Mouse (Mus musculus) midbrain, embryonic 14.5 days (tissue): ENCODE data around the gene Ankrd52. TPM values are rescaled to one million over a fixed set of nuclear protein-coding genes. Genes with fewer than 3 reads are reported as not detected.

Source experiments
- ATAC-seq: fragments of 200-750 bp; cut with Nextera tagmentation; 2 replicates; pipeline ENCODE4 v1.8.0; 2017; ENCODE audit warnings: moderate number of reproducible peaks, moderate library complexity; ENCODE audit not compliant: low FRiP score, low TSS enrichment
- DNase-seq: peaks from one replicate; pipeline ENCODE4 v3.0.0-alpha.2; 2015
- H3K27ac ChIP-seq: fragments of 300-500 bp; sonication (generic); replicated peaks from 2 replicates; pipeline ENCODE4 v1.5.1; 2014; ENCODE audit warnings: mild to moderate bottlenecking, low read depth, low read length, moderate library complexity
- H3K27me3 ChIP-seq: fragments of 300-500 bp; sonication (generic); 2 replicates; pipeline ENCODE4 v1.6.1; 2014; ENCODE audit warnings: low read length, control low read depth, mixed read lengths; ENCODE audit not compliant: control insufficient read depth, insufficient read depth
- H3K36me3 ChIP-seq: fragments of 300-500 bp; sonication (generic); 2 replicates; pipeline ENCODE4 v1.6.1; 2014; ENCODE audit warnings: low read length, control low read depth; ENCODE audit not compliant: control insufficient read depth, insufficient read depth
- H3K4me1 ChIP-seq: fragments of 300-500 bp; sonication (generic); 2 replicates; pipeline ENCODE4 v1.6.1; 2014; ENCODE audit warnings: mild to moderate bottlenecking, antibody characterized with exemption, low read length, control low read depth; ENCODE audit not compliant: control insufficient read depth, insufficient read depth
- H3K4me2 ChIP-seq: fragments of 300-500 bp; sonication (generic); 2 replicates; pipeline ENCODE4 v1.6.1; 2014; ENCODE audit warnings: mild to moderate bottlenecking, low read length, moderate library complexity
- H3K4me3 ChIP-seq: fragments of 300-500 bp; sonication (generic); replicated peaks from 2 replicates; pipeline ENCODE4 v1.5.1; 2014; ENCODE audit warnings: low read depth, low read length
- H3K9ac ChIP-seq: fragments of 300-500 bp; sonication (generic); replicated peaks from 2 replicates; pipeline ENCODE4 v1.6.1; 2014; ENCODE audit warnings: mild to moderate bottlenecking, low read length, moderate library complexity
- H3K9me3 ChIP-seq: fragments of 300-500 bp; sonication (generic); 2 replicates; pipeline ENCODE4 v1.6.1; 2016; ENCODE audit warnings: low read length, control low read depth, mixed read lengths; ENCODE audit not compliant: control insufficient read depth
- WGBS: fragments of 180-500 bp; shearing (Covaris S2); extraction: QIAGEN DNeasy Blood & Tissue Kit; methylation state at CpG from one replicate; pipeline ENCODE4 v1.1.7; 2014; 5-methylcytosine and 5-hydroxymethylcytosine counted together
- polyA plus RNA-seq: library from polyadenylated mRNA; unstranded; fragments of >200 nt; fragmentation: Nextera tagmentation; extraction: Ambion mirVana; gene quantifications from 2 replicates; pipeline ENCODE4 v1.2.1, GENCODE M21; 2014

Ankrd52 gene
- polyA plus RNA-seq, 1 experiment from 2014 or later, result 13.3 TPM

GRCm38 (mm10) chr10:128367899-128368401 is 9.0 kb upstream of the Ankrd52 start:
- Histone ChIP-seq H3K9ac (peak overlapping the region; percentile 74), H3K9me3 (no peaks in the 10 kb centered on the region), H3K4me2 (peak overlapping the region; percentile 91), H3K27ac (peak overlapping the region; percentile 98), H3K4me1 (peaks cover 17% of the 10 kb centered on the region), H3K4me3 (peak overlapping the region; percentile 61), H3K36me3 (peaks cover 15% of the 10 kb centered on the region), H3K27me3 (no peaks in the 10 kb centered on the region)
- peak; percentile 29 for DNase-seq
- 15% methylated on average over 19 of the region's 19 CpGs for whole genome bisulfite sequencing
- no peak for ATAC-seq

- peak within 1 kb of the TSS; percentile 91 for H3K4me2 ChIP-seq
- H3K36me3 ChIP-seq, result peaks cover 8% of the 10 kb centered on the region
- DNase-seq, result peak; percentile 95
- ATAC-seq, result peak; percentile 94
- peaks cover 17% of the 10 kb centered on the region for H3K4me1 ChIP-seq
- WGBS, result under 1% methylated on average over 84 of the region's 87 CpGs
- peak within 1 kb of the TSS; percentile 61 for H3K4me3 ChIP-seq
- no peaks in the 10 kb centered on the region for H3K27me3 ChIP-seq
- H3K9me3 ChIP-seq, result no peaks in the 10 kb centered on the region
- H3K9ac ChIP-seq, result peak within 1 kb of the TSS; percentile 74
- peak within 1 kb of the TSS; percentile 98 for H3K27ac ChIP-seq
Observed at GRCm38 (mm10) chr10:128368402-128369217, 8.3 kb upstream of the Ankrd52 start, which contains the start of gene Coq10a. Gene Coq10a (minus strand): TSS chr10:128368997.

- Histone ChIP-seq H3K4me1 (peaks cover 17% of the 10 kb centered on the region), H3K9ac (peak overlapping the region; percentile 74), H3K27ac (peak overlapping the region; percentile 98), H3K4me2 (peak overlapping the region; percentile 91), H3K36me3 (peaks cover 5% of the 10 kb centered on the region; the same call in 1 of the 2 replicates), H3K4me3 (peak overlapping the region; percentile 61), H3K27me3 (no peaks in the 10 kb centered on the region), H3K9me3 (no peaks in the 10 kb centered on the region)
- 6% methylated on average over 9 of the region's 9 CpGs for WGBS
- no peak; the same call in 1 of the 2 replicates for ATAC-seq
- no peak for DNase-seq
Observed at GRCm38 (mm10) chr10:128369218-128369543, 7.7 kb upstream of the Ankrd52 start.

GRCm38 (mm10) chr10:128369599-128369998 is 7.3 kb upstream of the Ankrd52 start:
- H3K4me1 ChIP-seq, result peaks cover 17% of the 10 kb centered on the region
- no peaks in the 10 kb centered on the region for H3K9me3 ChIP-seq
- no peak for ATAC-seq
- peak overlapping the region; percentile 61 for H3K4me3 ChIP-seq
- peak overlapping the region; percentile 91 for H3K4me2 ChIP-seq
- DNase-seq, result no peak
- peak overlapping the region; percentile 98 for H3K27ac ChIP-seq
- 76% methylated on average over 6 of the region's 6 CpGs for WGBS
- no peaks in the 10 kb centered on the region for H3K27me3 ChIP-seq
- H3K9ac ChIP-seq, result peak overlapping the region; percentile 74; the same call in 1 of the 2 replicates
- H3K36me3 ChIP-seq, result peaks cover under 1% of the 10 kb centered on the region; the same call in 1 of the 2 replicates

- H3K27ac ChIP-seq, result no peak overlapping the region
Observed at GRCm38 (mm10) chr10:128370021-128370420, 6.9 kb upstream of the Ankrd52 start.

GRCm38 (mm10) chr10:128370601-128371000 is 6.3 kb upstream of the Ankrd52 start:
- Histone ChIP-seq H3K4me2 (no peak overlapping the region), H3K27ac (no peak overlapping the region), H3K9ac (no peak overlapping the region), H3K4me3 (no peak overlapping the region), H3K27me3 (no peaks in the 10 kb centered on the region), H3K4me1 (peaks cover 17% of the 10 kb centered on the region), H3K9me3 (no peaks in the 10 kb centered on the region), H3K36me3 (no peaks in the 10 kb centered on the region)
- WGBS, result 69% methylated on average over 4 of the region's 4 CpGs
- no peak for ATAC-seq
- no peak for DNase-seq

More at GRCm38 (mm10) chr10:128370021-128370420, 6.9 kb upstream of the Ankrd52 start:
- Histone ChIP-seq H3K36me3 (no peaks in the 10 kb centered on the region; the same call in 1 of the 2 replicates), H3K4me1 (peaks cover 17% of the 10 kb centered on the region), H3K4me2 (no peak overlapping the region), H3K9me3 (no peaks in the 10 kb centered on the region), H3K27me3 (no peaks in the 10 kb centered on the region), H3K4me3 (no peak overlapping the region), H3K9ac (no peak overlapping the region)
- no peak for ATAC-seq
- WGBS, result 60% methylated on average over 6 of the region's 6 CpGs
- no peak for DNase-seq

- no peaks in the 10 kb centered on the region for H3K9me3 ChIP-seq
- no peak overlapping the region for H3K4me2 ChIP-seq
- WGBS, result 81% methylated on average over 5 of the region's 5 CpGs
- H3K4me3 ChIP-seq, result no peak overlapping the region
- H3K9ac ChIP-seq, result no peak overlapping the region
- no peak overlapping the region for H3K27ac ChIP-seq
- H3K36me3 ChIP-seq, result no peaks in the 10 kb centered on the region
- ATAC-seq (no peak), DNase-seq (no peak)
- no peaks in the 10 kb centered on the region for H3K27me3 ChIP-seq
- H3K4me1 ChIP-seq, result peaks cover 21% of the 10 kb centered on the region
Observed at GRCm38 (mm10) chr10:128372142-128372541, 4.8 kb upstream of the Ankrd52 start.

GRCm38 (mm10) chr10:128372989-128373748 is 3.7 kb upstream of the Ankrd52 start:
- no peak for ATAC-seq
- 86% methylated on average over 6 of the region's 6 CpGs for WGBS
- H3K36me3 ChIP-seq, result no peaks in the 10 kb centered on the region
- no peak overlapping the region for H3K4me3 ChIP-seq
- no peaks in the 10 kb centered on the region for H3K9me3 ChIP-seq
- no peak overlapping the region for H3K4me2 ChIP-seq
- H3K4me1 ChIP-seq, result peaks cover 15% of the 10 kb centered on the region
- no peak overlapping the region for H3K27ac ChIP-seq
- no peak for DNase-seq
- no peaks in the 10 kb centered on the region for H3K27me3 ChIP-seq
- no peak overlapping the region for H3K9ac ChIP-seq
